Mouse (Mus musculus): ENCODE data around the gene Hjurp. TPM values are rescaled to one million over a fixed set of nuclear protein-coding genes. Genes with fewer than 3 reads are reported as not detected.
A peak's percentile ranks its signal among the peaks of the same experiment; 100 is the strongest.

Gene Hjurp
- polyA plus RNA-seq, 2 experiments = 139 to 277 TPM

GRCm38 (mm10) chr1:88256886-88257663 lies 20.4 kb downstream of the Hjurp start:
- no peak for TF ChIP-seq POLR2A (IDR thresholded peaks at IDR 0.05; ENCODE audit: borderline replicate concordance, extremely low read depth, insufficient read depth, insufficient read length)
- DNase-seq (ENCODE audit: low spot score) (peak; percentile 58), ATAC-seq (ENCODE audit: low FRiP score, low read depth) (no peak)
- Histone ChIP-seq H3K4me1 (ENCODE audit: control insufficient read depth, insufficient read depth, low read length) (no peaks in the 10 kb centered on the region), H3K4me3 (replicated peaks; ENCODE audit: low read length) (no peak overlapping the region), H3K36me3 (ENCODE audit: control insufficient read depth, insufficient read depth, low read length) (peaks cover 26% of the 10 kb centered on the region), H3K4me2 (replicated peaks; ENCODE audit: low read depth, low read length, severe bottlenecking) (no peak overlapping the region), H3K27me3 (ENCODE audit: control insufficient read depth, insufficient read depth, low read length) (no peaks in the 10 kb centered on the region), H3K9me3 (ENCODE audit: control insufficient read depth, low read length) (peaks cover 53% of the 10 kb centered on the region), H3K9ac (ENCODE audit: low read depth, low read length, severe bottlenecking) (no peak overlapping the region), H3K27ac (replicated peaks; ENCODE audit: low read depth, low read length) (no peak overlapping the region)
- 74% methylated on average over 10 of the region's 10 CpGs for WGBS

- no peak for TF ChIP-seq POLR2A (IDR thresholded peaks at IDR 0.05; ENCODE audit: borderline replicate concordance, extremely low read depth, insufficient read depth, insufficient read length)
- no peak overlapping the region for H3K27ac ChIP-seq (replicated peaks; ENCODE audit: low read depth, low read length)
- H3K27me3 ChIP-seq (ENCODE audit: control insufficient read depth, insufficient read depth, low read length) = no peaks in the 10 kb centered on the region
- no peak overlapping the region for H3K4me2 ChIP-seq (replicated peaks; ENCODE audit: low read depth, low read length, severe bottlenecking)
- 79% methylated on average over 13 of the region's 13 CpGs for WGBS
- DNase-seq (ENCODE audit: low spot score) = no peak
- ATAC-seq (ENCODE audit: low FRiP score, low read depth) = no peak
- H3K4me3 ChIP-seq (replicated peaks; ENCODE audit: low read length) = no peak overlapping the region
- H3K4me1 ChIP-seq (ENCODE audit: control insufficient read depth, insufficient read depth, low read length) = no peaks in the 10 kb centered on the region
- H3K9ac ChIP-seq (ENCODE audit: low read depth, low read length, severe bottlenecking) = no peak overlapping the region
- H3K36me3 ChIP-seq (ENCODE audit: control insufficient read depth, insufficient read depth, low read length) = peaks cover 16% of the 10 kb centered on the region
- H3K9me3 ChIP-seq (ENCODE audit: control insufficient read depth, low read length) = peaks cover 55% of the 10 kb centered on the region
Observed at GRCm38 (mm10) chr1:88255989-88256754, 21.3 kb downstream of the Hjurp start.

- ATAC-seq (ENCODE audit: low FRiP score, low read depth) = no peak
- H3K9me3 ChIP-seq (ENCODE audit: control insufficient read depth, low read length) = peaks cover 61% of the 10 kb centered on the region
- H3K9ac ChIP-seq (ENCODE audit: low read depth, low read length, severe bottlenecking) = no peak overlapping the region
- H3K4me3 ChIP-seq (replicated peaks; ENCODE audit: low read length) = no peak overlapping the region
- no peaks in the 10 kb centered on the region for H3K4me1 ChIP-seq (ENCODE audit: control insufficient read depth, insufficient read depth, low read length)
- WGBS = 48% methylated on average over 2 of the region's 2 CpGs
- H3K36me3 ChIP-seq (ENCODE audit: control insufficient read depth, insufficient read depth, low read length) = peaks cover 9% of the 10 kb centered on the region
- H3K27ac ChIP-seq (replicated peaks; ENCODE audit: low read depth, low read length) = no peak overlapping the region
- DNase-seq (ENCODE audit: low spot score) = no peak
- H3K4me2 ChIP-seq (replicated peaks; ENCODE audit: low read depth, low read length, severe bottlenecking) = no peak overlapping the region
- no peak for TF ChIP-seq POLR2A (IDR thresholded peaks at IDR 0.05; ENCODE audit: borderline replicate concordance, extremely low read depth, insufficient read depth, insufficient read length)
- H3K27me3 ChIP-seq (ENCODE audit: control insufficient read depth, insufficient read depth, low read length) = no peaks in the 10 kb centered on the region
Observed at GRCm38 (mm10) chr1:88255466-88255857, 22.0 kb downstream of the Hjurp start.

GRCm38 (mm10) chr1:88254793-88255465 lies 22.5 kb downstream of the Hjurp start:
- no peak for DNase-seq (ENCODE audit: low spot score)
- peaks cover 4% of the 10 kb centered on the region; the same call in 1 of the 2 replicates for H3K36me3 ChIP-seq (ENCODE audit: control insufficient read depth, insufficient read depth, low read length)
- 87% methylated on average over 12 of the region's 12 CpGs for WGBS

GRCm38 (mm10) chr1:88253540-88253939 lies 23.9 kb downstream of the Hjurp start:
- no peak for TF ChIP-seq POLR2A (IDR thresholded peaks at IDR 0.05; ENCODE audit: borderline replicate concordance, extremely low read depth, insufficient read depth, insufficient read length)
- 69% methylated on average over 6 of the region's 6 CpGs for WGBS
- Histone ChIP-seq H3K9ac (ENCODE audit: low read depth, low read length, severe bottlenecking) (no peak overlapping the region), H3K36me3 (ENCODE audit: control insufficient read depth, insufficient read depth, low read length) (no peaks in the 10 kb centered on the region), H3K4me1 (ENCODE audit: control insufficient read depth, insufficient read depth, low read length) (no peaks in the 10 kb centered on the region), H3K27ac (replicated peaks; ENCODE audit: low read depth, low read length) (no peak overlapping the region), H3K27me3 (ENCODE audit: control insufficient read depth, insufficient read depth, low read length) (no peaks in the 10 kb centered on the region), H3K4me2 (replicated peaks; ENCODE audit: low read depth, low read length, severe bottlenecking) (no peak overlapping the region), H3K4me3 (replicated peaks; ENCODE audit: low read length) (no peak overlapping the region), H3K9me3 (ENCODE audit: control insufficient read depth, low read length) (peaks cover 80% of the 10 kb centered on the region)
- ATAC-seq (ENCODE audit: low FRiP score, low read depth) (no peak), DNase-seq (ENCODE audit: low spot score) (no peak)

More at GRCm38 (mm10) chr1:88254793-88255465, 22.5 kb downstream of the Hjurp start:
- Histone ChIP-seq H3K27ac (replicated peaks; ENCODE audit: low read depth, low read length) (no peak overlapping the region), H3K4me1 (ENCODE audit: control insufficient read depth, insufficient read depth, low read length) (no peaks in the 10 kb centered on the region), H3K9ac (ENCODE audit: low read depth, low read length, severe bottlenecking) (no peak overlapping the region), H3K27me3 (ENCODE audit: control insufficient read depth, insufficient read depth, low read length) (no peaks in the 10 kb centered on the region), H3K4me2 (replicated peaks; ENCODE audit: low read depth, low read length, severe bottlenecking) (no peak overlapping the region), H3K4me3 (replicated peaks; ENCODE audit: low read length) (no peak overlapping the region), H3K9me3 (ENCODE audit: control insufficient read depth, low read length) (peaks cover 66% of the 10 kb centered on the region)
- no peak for TF ChIP-seq POLR2A (IDR thresholded peaks at IDR 0.05; ENCODE audit: borderline replicate concordance, extremely low read depth, insufficient read depth, insufficient read length)
- ATAC-seq (ENCODE audit: low FRiP score, low read depth) = no peak

Measured in limb, embryonic 14.5 days (tissue).